Mouse (Mus musculus) ES-E14 (cell line): ENCODE measurements around the gene Bhlhe40. TPM values are rescaled to one million over a fixed set of nuclear protein-coding genes. Genes with fewer than 3 reads are reported as not detected.

Experiments
- DNase-seq: peaks from one replicate; pipeline ENCODE4 v3.0.0-alpha.2; 2013; ENCODE audit warnings: low read depth, low spot score
- H3K27ac ChIP-seq: 2 replicates; pipeline ENCODE4 v1.5.1; 2012; ENCODE audit warnings: low read depth, mild to moderate bottlenecking, low read length, moderate library complexity, mixed read lengths; ENCODE audit not compliant: poor library complexity, insufficient read depth, severe bottlenecking
- H3K36me3 ChIP-seq: 2 replicates; pipeline ENCODE4 v1.6.1; 2012; ENCODE audit warnings: mild to moderate bottlenecking, low read length, moderate library complexity, mixed read lengths; ENCODE audit not compliant: control insufficient read depth, poor library complexity, insufficient read depth, severe bottlenecking
- H3K4me1 ChIP-seq, 2 experiments: fragments of 150-350 bp in 1 of 2; sonication (generic) in 1 of 2; 2 replicates each; pipeline ENCODE4 v1.6.1; 2012; ENCODE audit warnings: low read length in 2 of 2, mild to moderate bottlenecking in 1 of 2, mixed read lengths in 1 of 2; ENCODE audit not compliant: control insufficient read depth in 2 of 2, insufficient read depth in 2 of 2, poor library complexity in 1 of 2
- H3K4me3 ChIP-seq, 2 experiments: fragments of 150-350 bp in 1 of 2; sonication (generic) in 1 of 2; 2 replicates each; pipeline ENCODE4 v1.5.1; 2012; ENCODE audit warnings: low read length in 2 of 2, low read depth in 1 of 2, mild to moderate bottlenecking in 1 of 2, mixed read lengths in 1 of 2; ENCODE audit not compliant: insufficient read depth in 1 of 2, poor library complexity in 1 of 2, severe bottlenecking in 1 of 2
- H3K9ac ChIP-seq: 2 replicates; pipeline ENCODE4 v1.6.1; 2012; ENCODE audit warnings: low read depth, mild to moderate bottlenecking, low read length, mixed read lengths; ENCODE audit not compliant: poor library complexity, insufficient read depth, severe bottlenecking
- H3K9me3 ChIP-seq: fragments of 150-350 bp; sonication (generic); 2 replicates; pipeline ENCODE4 v1.6.1; 2012; ENCODE audit warnings: low read depth, mild to moderate bottlenecking, low read length; ENCODE audit not compliant: control insufficient read depth, insufficient read depth
- CHD2 ChIP-seq: IDR thresholded peaks from 2 replicates; pipeline ENCODE4 v1.6.1; 2014; ENCODE audit warnings: mild to moderate bottlenecking, low read depth, low read length, inconsistent platforms
- HCFC1 ChIP-seq: IDR thresholded peaks from 2 replicates; pipeline ENCODE4 v1.6.1; 2012; ENCODE audit warnings: low read length, inconsistent platforms, borderline replicate concordance; ENCODE audit not compliant: insufficient read depth
- MAFK ChIP-seq: IDR thresholded peaks from 2 replicates; pipeline ENCODE4 v1.6.1; 2014; ENCODE audit warnings: mild to moderate bottlenecking, low read depth, low read length, inconsistent platforms; ENCODE audit not compliant: insufficient read depth
- ZC3H11A ChIP-seq: IDR thresholded peaks from 2 replicates; pipeline ENCODE4 v1.6.1; 2012; ENCODE audit warnings: low read depth, mild to moderate bottlenecking, inconsistent platforms, low read length, borderline replicate concordance
- ZNF384 ChIP-seq: IDR thresholded peaks from 2 replicates; pipeline ENCODE4 v1.6.1; 2012; ENCODE audit warnings: low read depth, low read length, inconsistent platforms
- in situ Hi-C, 2 experiments: fragments of 600-800 bp; cut with MboI; formaldehyde crosslinking; loops; one replicate each; pipeline ENCODE4 v1.15.1; 2025; ENCODE audit warnings: low sequenced_read_pairs in 2 of 2, inconsistent platforms in 1 of 2; ENCODE audit not compliant: unreplicated experiment in 2 of 2
- total RNA-seq: library from RNA; depleted of rRNA; stranded (reverse); fragments of 300-350 nt; gene quantifications from 2 replicates; pipeline ENCODE4 v1.2.3, GENCODE M21; 2012

The Bhlhe40 gene
- total RNA-seq, 1 experiment = 13.0 TPM

GRCm38 (mm10) chr6:108665587-108665986, 5.2 kb downstream of the Bhlhe40 start:
- TF ChIP-seq CHD2 (no peak), ZC3H11A (no peak), ZNF384 (no peak), MAFK (no peak), HCFC1 (no peak)
- Histone ChIP-seq H3K4me3 (no peak overlapping the region), H3K9ac (no peak overlapping the region), H3K27ac (no peak overlapping the region), H3K9me3 (no peaks in the 10 kb centered on the region), H3K4me1 (peaks cover 6 to 12% of the 10 kb centered on the region in 2 experiments), H3K36me3 (peaks cover 20% of the 10 kb centered on the region)
- DNase-seq = no peak
- in situ Hi-C loops = loop anchor here in 1 of 2 experiments (10.0 kb wide), 1 partner anchor 241 kb away; no protein-coding TSS in a partner anchor

- in situ Hi-C loops = loop anchor here in 1 of 2 experiments (10.0 kb wide), 1 partner anchor 242 kb away; no protein-coding TSS in a partner anchor
- Histone ChIP-seq H3K9ac (no peak overlapping the region), H3K4me3 (no peak overlapping the region)
These were observed 6.4 kb downstream of the Bhlhe40 start for GRCm38 (mm10) chr6:108666648-108667488.

GRCm38 (mm10) chr6:108667599-108668021, 7.2 kb downstream of the Bhlhe40 start:
- peak overlapping the region; percentile 45 for H3K9ac ChIP-seq
- H3K27ac ChIP-seq = peak overlapping the region; percentile 59; the same call in 1 of the 2 replicates
- H3K36me3 ChIP-seq = peaks cover 19% of the 10 kb centered on the region
- H3K9me3 ChIP-seq = no peaks in the 10 kb centered on the region
- in situ Hi-C loops = loop anchor here in 1 of 2 experiments (10.0 kb wide), 1 partner anchor 243 kb away; no protein-coding TSS in a partner anchor
- DNase-seq = peak; percentile 59
- TF ChIP-seq MAFK (no peak), ZNF384 (no peak), ZC3H11A (no peak), HCFC1 (no peak), CHD2 (no peak)
- H3K4me1 ChIP-seq = peaks cover 6 to 12% of the 10 kb centered on the region in 2 experiments
- peak overlapping the region in 1 of 2 experiments; percentile 9; a peak in 1 of 4 replicates for H3K4me3 ChIP-seq

More at GRCm38 (mm10) chr6:108666648-108667488, 6.4 kb downstream of the Bhlhe40 start:
- TF ChIP-seq ZC3H11A = no peak
- no peak for TF ChIP-seq MAFK
- no peak for TF ChIP-seq HCFC1
- no peak for TF ChIP-seq ZNF384
- no peak for TF ChIP-seq CHD2
- no peaks in the 10 kb centered on the region for H3K9me3 ChIP-seq
- H3K27ac ChIP-seq = no peak overlapping the region
- H3K4me1 ChIP-seq = peaks cover 6 to 12% of the 10 kb centered on the region in 2 experiments
- no peak for DNase-seq
- peaks cover 20% of the 10 kb centered on the region for H3K36me3 ChIP-seq

GRCm38 (mm10) chr6:108668321-108668786, 7.9 kb downstream of the Bhlhe40 start:
- H3K4me1 ChIP-seq = peaks cover 6 to 12% of the 10 kb centered on the region in 2 experiments
- peak overlapping the region; percentile 45; the same call in 1 of the 2 replicates for H3K9ac ChIP-seq
- H3K9me3 ChIP-seq = no peaks in the 10 kb centered on the region
- no peak overlapping the region; the same call in 1 of the 2 replicates for H3K27ac ChIP-seq
- peak; percentile 72 for DNase-seq
- peak overlapping the region; percentile 40 to 60 for H3K4me3 ChIP-seq
- peaks cover 19% of the 10 kb centered on the region for H3K36me3 ChIP-seq
- in situ Hi-C loops = loop anchor here in 1 of 2 experiments (10.0 kb wide), 1 partner anchor 244 kb away; no protein-coding TSS in a partner anchor
- TF ChIP-seq ZC3H11A (no peak), HCFC1 (no peak), MAFK (no peak), ZNF384 (no peak), CHD2 (no peak)
